Mouse (Mus musculus) gastrocnemius, adult 2 months (tissue): Measurements from ENCODE around the gene Dclre1b. TPM values are rescaled to one million over a fixed set of nuclear protein-coding genes. Genes with fewer than 3 reads are reported as not detected.
A peak's percentile ranks its signal among the peaks of the same experiment; 100 is the strongest.

Source experiments
- DNase-seq: peaks from one replicate; pipeline ENCODE4 v3.0.0; 2022
- H3K27ac ChIP-seq: fragments of 200-600 bp; 2 replicates; pipeline ENCODE4 v1.8.1; 2022; ENCODE audit warnings: mild to moderate bottlenecking
- H3K4me3 ChIP-seq: fragments of 200-600 bp; 2 replicates; pipeline ENCODE4 v1.8.1; 2022; ENCODE audit warnings: mild to moderate bottlenecking, moderate library complexity
- CTCF ChIP-seq: fragments of 200-600 bp; IDR thresholded peaks from 2 replicates; pipeline ENCODE4 v1.8.1; 2022; ENCODE audit warnings: antibody characterized with exemption, mild to moderate bottlenecking, moderate library complexity
- intact Hi-C: fragments of 180-260 bp; cut with DNase I; formaldehyde crosslinking; loops from one replicate; pipeline ENCODE4 v1.15.1; 2025
- total RNA-seq, 2 experiments: library from RNA; stranded (reverse); gene quantifications; 2 replicates each; pipeline ENCODE4 v1.2.3; 2021

Gene Dclre1b
- total RNA-seq, 2 experiments from 2014 or later, result 6.4 to 8.6 TPM

DNA sequence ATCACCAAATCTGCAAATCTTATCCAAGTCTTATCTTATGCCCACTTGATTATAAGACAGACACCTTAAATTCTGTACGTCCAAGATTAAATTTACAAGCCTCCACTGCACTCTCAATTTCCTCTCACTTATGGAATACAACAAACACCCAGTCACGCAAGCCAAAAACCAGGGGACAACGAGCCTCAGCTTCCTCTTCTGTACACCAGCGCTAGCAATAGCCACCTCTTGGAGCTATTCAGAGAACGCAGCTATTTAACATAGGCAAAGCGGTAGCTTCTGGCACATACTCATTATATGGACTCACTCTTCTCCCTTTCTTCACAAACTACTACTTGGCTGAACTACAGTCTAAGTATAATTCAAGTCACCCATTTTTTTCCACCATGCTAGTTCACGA, 30.1 kb downstream of the Dclre1b start:
- no peak for TF ChIP-seq CTCF
- Histone ChIP-seq H3K4me3 (no peak overlapping the region), H3K27ac (0 out of 2 replicates have a peak overlapping the region, but pooled peaks have one; percentile 10)
- DNase-seq, result no peak
- intact Hi-C loops, result no loop called here

DNA sequence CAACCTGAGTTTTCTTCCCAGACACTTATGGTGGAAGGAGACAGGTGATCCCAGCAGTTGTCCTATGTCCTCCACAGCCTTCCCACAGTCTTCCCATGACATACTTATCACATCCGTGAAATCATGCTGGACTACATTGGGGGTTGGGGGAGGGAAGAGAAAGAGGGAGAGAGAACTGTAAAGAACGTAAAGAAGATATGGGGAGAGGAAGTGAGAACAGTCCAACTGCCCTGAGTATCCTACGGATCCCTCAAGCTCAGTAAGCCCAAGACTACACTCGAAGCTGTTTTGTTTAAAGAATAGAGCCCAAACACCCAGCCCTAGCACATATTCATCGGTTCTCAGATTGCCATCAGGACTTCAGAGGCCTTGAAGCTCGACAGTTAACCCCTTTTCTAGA, 30.6 kb downstream of the Dclre1b start:
- DNase-seq, result no peak
- TF ChIP-seq CTCF, result no peak
- Histone ChIP-seq H3K27ac (no peak overlapping the region), H3K4me3 (no peak overlapping the region)
- intact Hi-C loops, result no loop called here

DNA sequence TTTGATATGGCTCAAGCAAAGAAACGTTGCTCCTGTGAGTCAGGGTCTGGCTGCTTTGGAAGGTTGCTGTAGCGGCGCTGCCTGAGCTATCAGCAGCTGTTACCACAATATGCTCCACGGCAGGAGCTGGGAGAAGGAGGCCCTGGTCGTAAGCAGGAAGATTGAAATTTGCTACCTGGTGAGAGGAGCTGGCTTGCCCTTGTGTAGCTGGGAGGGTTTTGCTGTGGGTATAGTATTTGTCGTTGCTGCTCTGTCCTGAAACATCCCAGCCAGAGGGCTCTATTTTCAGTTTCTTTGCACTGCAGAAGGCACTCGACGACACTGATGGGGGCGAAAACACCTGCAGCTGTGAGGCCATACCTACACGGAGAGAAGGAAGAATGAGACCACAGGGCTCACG, 31.3 kb downstream of the Dclre1b start:
- Histone ChIP-seq H3K27ac (no peak overlapping the region), H3K4me3 (no peak overlapping the region)
- intact Hi-C loops, result no loop called here
- TF ChIP-seq CTCF, result no peak
- no peak for DNase-seq

DNA sequence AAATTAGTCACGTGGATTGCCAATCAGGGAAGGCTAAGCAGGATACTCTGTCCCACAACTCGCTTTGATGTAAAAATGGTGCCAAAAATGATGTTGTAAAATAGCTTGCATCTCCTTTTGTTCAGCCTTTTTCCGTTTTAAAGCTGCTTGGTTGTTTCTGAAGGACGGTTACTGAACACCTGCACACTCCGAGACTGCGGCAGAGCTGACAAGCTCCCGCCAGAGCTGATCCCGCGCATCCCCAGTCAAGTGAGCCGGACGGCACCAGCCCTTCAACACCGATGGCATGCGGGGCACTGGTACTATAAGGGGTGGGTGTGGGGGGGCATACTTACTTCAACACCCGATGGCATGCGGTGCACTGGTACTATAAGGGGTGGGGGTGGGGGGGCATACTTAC, 35.2 kb downstream of the Dclre1b start:
- no peak for DNase-seq
- intact Hi-C loops, result no loop called here
- peak overlapping the region; percentile 79 for H3K27ac ChIP-seq
- H3K4me3 ChIP-seq, result no peak overlapping the region
- TF ChIP-seq CTCF, result no peak

DNA sequence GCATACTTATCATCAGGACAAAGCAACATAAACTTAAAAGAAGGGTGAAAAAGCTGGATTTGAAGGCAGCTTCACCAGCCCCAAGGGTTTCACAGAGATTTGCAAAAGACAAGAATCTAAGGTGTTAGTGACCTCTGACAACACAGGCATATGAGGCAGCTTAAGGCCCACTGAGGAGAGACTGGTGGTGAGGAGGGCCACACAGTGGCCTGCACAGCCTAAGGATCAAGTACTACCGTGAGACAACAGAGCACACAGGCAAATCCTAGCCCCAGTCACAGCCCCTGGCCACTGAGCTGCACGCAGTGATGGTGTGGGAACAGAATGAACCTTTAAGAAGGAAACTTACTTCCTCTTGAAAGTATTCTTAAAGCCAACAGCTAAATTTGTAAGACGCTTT, 35.7 kb downstream of the Dclre1b start:
- Histone ChIP-seq H3K27ac (peak overlapping the region; percentile 79), H3K4me3 (peak overlapping the region; percentile 7; the same call in 1 of the 2 replicates)
- intact Hi-C loops, result loop anchor here (2.0 kb wide), 1 partner anchor 35 kb away; the partner anchor contains the start of genes Ap4b1, Dclre1b and Gm43064
- no peak for DNase-seq
- no peak for TF ChIP-seq CTCF

DNA sequence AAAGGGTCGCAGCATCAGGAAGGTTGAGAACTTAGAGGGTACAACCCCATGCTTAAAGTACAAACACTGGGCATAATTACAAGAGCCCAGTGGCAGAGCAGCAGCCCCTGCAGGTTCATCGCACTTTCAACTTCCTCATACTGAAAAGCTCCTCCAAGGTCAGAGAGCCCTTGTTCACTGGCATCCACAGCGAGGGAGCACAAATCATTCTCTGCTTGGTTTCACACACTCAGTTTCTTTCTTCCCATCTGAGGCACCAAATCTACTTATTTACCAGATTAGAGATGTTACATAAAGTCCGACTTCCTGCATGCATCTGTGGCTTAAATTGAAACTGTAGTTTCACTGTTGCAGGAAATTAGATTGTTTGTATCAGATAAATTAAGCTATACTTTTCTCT, 36.4 kb downstream of the Dclre1b start:
- TF ChIP-seq CTCF, result no peak
- DNase-seq, result no peak
- intact Hi-C loops, result loop anchor here (2.0 kb wide), 1 partner anchor 36 kb away; the partner anchor contains the start of genes Ap4b1, Dclre1b and Gm43064
- Histone ChIP-seq H3K4me3 (peak overlapping the region; percentile 7; the same call in 1 of the 2 replicates), H3K27ac (peak overlapping the region; percentile 79)

DNA sequence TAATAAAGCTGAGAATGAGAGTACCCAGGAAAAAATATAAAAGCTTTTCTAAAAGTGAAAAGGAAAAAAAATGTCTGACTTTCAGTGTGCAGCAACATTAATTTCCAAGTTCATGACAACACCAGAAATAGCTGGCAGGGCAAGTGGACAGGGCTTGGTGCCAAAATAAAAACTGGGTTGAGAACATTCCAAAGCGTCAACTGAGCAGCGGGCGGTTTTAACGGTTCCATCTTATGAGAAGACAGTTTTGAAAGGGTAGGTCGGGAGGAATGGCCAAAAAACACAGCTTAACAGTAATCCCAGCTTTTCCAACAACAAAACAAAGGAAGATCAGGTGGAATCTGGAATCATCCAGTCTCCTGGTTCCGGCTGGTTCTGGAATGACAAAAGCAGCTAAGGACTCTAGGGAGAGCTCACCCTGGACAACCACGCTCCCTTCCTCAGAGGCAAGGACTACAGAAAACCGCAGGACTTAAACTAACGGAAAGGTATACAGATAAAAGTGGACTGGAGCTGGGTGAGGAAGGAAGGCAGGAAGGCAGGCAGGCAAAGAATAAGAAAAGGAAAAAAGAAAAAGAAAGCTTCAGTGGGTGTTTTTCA, 37.6 kb downstream of the Dclre1b start:
- intact Hi-C loops, result loop anchor here (2.0 kb wide), 1 partner anchor 37 kb away; the partner anchor contains the start of genes Ap4b1, Dclre1b and Gm43064
- TF ChIP-seq CTCF, result no peak
- peak; percentile 77 for DNase-seq
- peak overlapping the region; percentile 59 for H3K4me3 ChIP-seq
- peak overlapping the region; percentile 79 for H3K27ac ChIP-seq

DNA sequence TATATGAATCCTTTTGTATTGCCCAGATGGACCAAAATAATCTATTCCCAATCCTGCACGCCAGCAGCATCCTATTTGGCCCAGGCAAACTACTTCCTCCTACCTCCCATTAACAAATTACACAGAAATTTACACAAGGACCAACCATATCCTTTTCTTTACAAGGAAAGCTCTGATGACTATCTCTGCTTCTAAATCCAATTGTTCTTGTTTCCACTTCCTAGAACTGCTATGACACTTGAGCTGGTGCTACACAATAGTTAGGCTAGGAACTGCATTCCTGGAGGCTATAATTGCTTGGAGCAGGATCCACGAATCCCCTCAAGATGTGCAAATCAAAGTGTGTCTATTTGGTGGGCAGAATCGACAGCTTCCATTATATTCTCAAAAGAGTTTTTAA, 42.5 kb downstream of the Dclre1b start:
- DNase-seq, result no peak
- Histone ChIP-seq H3K27ac (peak overlapping the region; percentile 12; the same call in 1 of the 2 replicates), H3K4me3 (no peak overlapping the region)
- TF ChIP-seq CTCF, result no peak
- intact Hi-C loops, result no loop called here

DNA sequence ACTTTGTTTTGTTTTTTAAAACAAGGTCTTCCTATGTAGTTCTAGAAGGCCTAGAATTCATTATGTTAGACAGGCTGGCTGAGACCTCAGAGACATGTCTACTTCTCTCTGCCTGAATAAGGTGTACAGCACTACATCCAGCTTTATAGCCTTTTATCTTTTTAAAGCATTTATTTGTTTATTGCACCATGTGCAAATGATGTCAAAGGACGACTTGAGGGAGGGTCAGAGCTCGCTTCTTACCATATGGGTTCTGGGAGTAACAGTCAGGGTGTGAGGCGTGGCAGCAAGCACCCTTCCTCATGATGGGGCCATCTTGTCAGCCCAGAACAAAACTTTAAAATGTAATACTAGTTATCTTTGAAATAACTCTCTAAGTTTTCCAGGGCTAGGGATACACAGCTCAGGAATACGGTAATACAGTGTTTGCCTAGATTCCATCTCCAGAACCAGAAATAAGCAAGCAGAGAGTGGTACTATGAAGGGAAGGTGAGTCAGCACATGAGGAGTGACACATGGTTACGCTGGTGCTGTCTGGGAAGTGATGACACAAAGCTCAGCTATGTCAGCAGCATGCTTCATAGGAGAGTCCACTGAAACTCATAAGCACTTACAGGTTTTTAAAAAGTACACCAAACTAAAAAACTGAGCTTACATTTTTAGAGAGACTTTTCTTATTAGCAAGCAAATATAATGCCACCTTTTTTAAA, 49.8 kb downstream of the Dclre1b start:
- no peak for DNase-seq
- TF ChIP-seq CTCF, result no peak
- Histone ChIP-seq H3K4me3 (no peak overlapping the region), H3K27ac (no peak overlapping the region)
- intact Hi-C loops, result no loop called here

DNA sequence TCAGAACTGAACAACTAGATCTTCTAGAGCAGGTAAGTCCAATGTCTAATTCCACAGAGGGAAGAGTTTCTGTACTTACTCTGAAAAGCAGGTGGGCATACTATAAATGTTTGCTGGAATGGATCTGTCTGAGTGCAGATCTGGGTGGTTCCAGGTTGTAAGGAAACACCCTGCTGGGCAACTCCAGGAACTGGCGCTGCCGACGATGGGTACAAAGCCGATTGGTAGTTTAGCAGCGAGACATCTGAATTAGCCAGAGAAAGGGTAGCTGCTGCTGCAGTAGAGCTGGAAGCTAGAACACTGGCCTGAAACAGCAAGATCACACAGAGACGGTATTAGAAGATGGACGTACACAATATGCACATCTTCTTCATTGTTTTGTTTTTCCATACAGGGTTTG, 50.8 kb downstream of the Dclre1b start:
- peak; percentile 33 for DNase-seq
- H3K4me3 ChIP-seq, result no peak overlapping the region
- intact Hi-C loops, result no loop called here
- TF ChIP-seq CTCF, result 0 out of 2 replicates have a peak, but pooled peaks have one; percentile 4
- H3K27ac ChIP-seq, result no peak overlapping the region

DNA sequence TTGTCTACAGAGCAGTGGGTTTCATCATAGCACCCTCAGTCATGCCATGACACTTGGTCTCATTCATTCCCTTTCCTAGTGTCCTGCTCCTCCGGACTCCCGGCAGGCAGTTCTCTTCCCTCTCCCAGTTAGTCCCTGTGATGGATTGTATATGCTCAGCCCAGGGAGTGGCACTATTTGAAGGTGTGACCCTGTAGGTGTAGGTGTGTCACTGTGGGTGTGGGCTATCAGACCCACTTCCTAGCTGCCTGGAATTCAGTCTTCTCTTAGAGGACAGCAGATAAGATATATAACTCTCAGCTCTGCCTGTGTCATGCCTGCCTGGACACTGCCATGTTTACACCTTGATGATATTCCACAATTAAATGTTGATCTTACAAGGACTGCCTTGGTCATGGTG, 52.3 kb downstream of the Dclre1b start:
- no peak overlapping the region for H3K4me3 ChIP-seq
- no peak overlapping the region for H3K27ac ChIP-seq
- no peak for TF ChIP-seq CTCF
- DNase-seq, result no peak
- intact Hi-C loops, result no loop called here

DNA sequence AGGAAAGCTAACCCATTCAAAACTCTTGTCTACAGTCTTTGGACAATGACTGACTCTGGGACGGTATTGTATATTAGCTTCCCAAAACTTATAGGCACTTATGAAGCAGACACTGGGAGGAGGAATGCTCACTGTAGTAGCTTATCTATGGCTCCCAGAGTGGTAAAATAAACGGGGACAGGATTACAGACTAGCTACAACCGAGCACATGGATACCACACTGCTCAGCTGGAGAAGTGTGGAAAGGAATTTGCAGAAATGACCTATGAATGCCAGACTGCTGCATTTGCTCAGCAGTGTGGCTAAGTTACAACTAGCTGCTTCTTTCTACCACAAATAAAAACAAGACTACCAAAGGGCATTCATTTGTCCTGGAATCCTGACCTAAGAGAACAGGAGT, 53.9 kb downstream of the Dclre1b start:
- H3K4me3 ChIP-seq, result no peak overlapping the region
- H3K27ac ChIP-seq, result no peak overlapping the region
- TF ChIP-seq CTCF, result no peak
- intact Hi-C loops, result no loop called here
- DNase-seq, result no peak

DNA sequence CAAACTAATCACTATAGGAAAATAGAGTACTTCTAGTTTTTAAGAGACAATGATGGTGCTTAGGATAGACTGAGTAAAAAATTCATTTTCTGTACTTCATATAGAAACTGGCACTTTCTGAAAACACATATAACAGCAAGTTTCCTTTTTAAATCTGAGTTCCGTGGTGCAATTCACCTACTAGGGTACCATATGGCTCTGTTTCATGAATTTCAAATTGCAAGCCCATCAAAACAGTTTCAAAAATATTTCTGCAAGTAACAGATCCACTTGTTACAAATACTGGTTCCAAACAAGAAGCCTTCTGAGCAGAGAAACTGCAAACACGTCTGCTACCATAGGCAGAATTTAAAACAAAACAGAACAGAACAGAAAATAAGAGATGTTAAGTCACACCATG, 57.7 kb downstream of the Dclre1b start:
- TF ChIP-seq CTCF, result no peak
- Histone ChIP-seq H3K27ac (no peak overlapping the region), H3K4me3 (no peak overlapping the region)
- intact Hi-C loops, result no loop called here
- no peak for DNase-seq

Other genes starting within 250 kb of the Dclre1b start
- gene Syt6, start 234.2 kb downstream of the Dclre1b start, total RNA-seq, result not detected
- gene Atg4a-ps, start 163.4 kb downstream of the Dclre1b start, total RNA-seq, result 1 to 10 TPM in 1 of 2 experiments, under 1 TPM in 1; 0.26 to 4.5 TPM
- gene Olfml3, start 71.4 kb downstream of the Dclre1b start, total RNA-seq, result 1 to 10 TPM; 2.6 to 8.3 TPM
- not detected for gene Gm10964, start 70.1 kb downstream of the Dclre1b start, total RNA-seq
- gene Hipk1, start 17.9 kb downstream of the Dclre1b start, total RNA-seq, result 10 to 100 TPM; 67.2 to 73.7 TPM
- 1 to 10 TPM; 7.1 to 8.8 TPM for gene Ap4b1, start 76 bp upstream of the Dclre1b start, total RNA-seq
- under 1 TPM; 0.46 to 0.47 TPM for gene Gm43064, start 129 bp upstream of the Dclre1b start, total RNA-seq
- under 1 TPM; 0.23 to 0.73 TPM for gene Bcl2l15, start 23.2 kb upstream of the Dclre1b start, total RNA-seq
- under 1 TPM; 0.18 to 0.42 TPM for gene Ptpn22, start 50.4 kb upstream of the Dclre1b start, total RNA-seq
- 1 to 10 TPM; 7.4 to 8.1 TPM for gene Rsbn1, start 104.7 kb upstream of the Dclre1b start, total RNA-seq
- 1 to 10 TPM; 3.5 to 4.2 TPM for gene Phtf1, start 158.7 kb upstream of the Dclre1b start, total RNA-seq